ENCODE assay signal across 8 mouse cellular contexts in genomic region chr3:104674329-104675220, GRCm38 (mm10). TPM values are rescaled to one million over a fixed set of nuclear protein-coding genes. Genes with fewer than 3 reads are reported as not detected.
DNase-seq lines count a peak whose midpoint lies in the region; ATAC-seq lines count a peak whose summit lies in the region.

No protein-coding gene starts in this region.

- no peaks in the 10 kb centered on the region for H3K27me3 ChIP-seq in embryonic facial prominence, embryonic 13.5 days
- no peaks in the 10 kb centered on the region for H3K27me3 ChIP-seq in limb, embryonic 13.5 days
- no peaks in the 10 kb centered on the region for H3K27me3 ChIP-seq in neural tube, embryonic 11.5 days (ENCODE audit: control insufficient read depth, insufficient read depth, low read length)

- H3K4me2 ChIP-seq in embryonic facial prominence, embryonic 13.5 days, result peak overlapping the region; percentile 78
- H3K4me2 ChIP-seq in limb, embryonic 13.5 days (replicated peaks), result peak overlapping the region; percentile 82
- H3K4me2 ChIP-seq in neural tube, embryonic 11.5 days (ENCODE audit: low read depth), result peak overlapping the region; percentile 51

- peak overlapping the region; percentile 64 for H3K9ac ChIP-seq in embryonic facial prominence, embryonic 13.5 days
- H3K9ac ChIP-seq in limb, embryonic 13.5 days, result peak overlapping the region; percentile 59
- peak overlapping the region; percentile 52 for H3K9ac ChIP-seq in neural tube, embryonic 11.5 days (ENCODE audit: low read length)

- no peak overlapping the region for H3K27ac ChIP-seq in embryonic facial prominence, embryonic 13.5 days
- 0 out of 2 replicates have a peak overlapping the region, but pooled peaks have one; percentile 8 for H3K27ac ChIP-seq in limb, embryonic 13.5 days
- H3K27ac ChIP-seq in neural tube, embryonic 11.5 days (ENCODE audit: low read depth, low read length), result no peak overlapping the region

- H3K4me3 ChIP-seq in embryonic facial prominence, embryonic 13.5 days, result peak overlapping the region; percentile 43
- H3K4me3 ChIP-seq in limb, embryonic 13.5 days, result peak overlapping the region; percentile 46
- peak overlapping the region; percentile 30 for H3K4me3 ChIP-seq in neural tube, embryonic 11.5 days (ENCODE audit: low read depth, low read length)

- H3K36me3 ChIP-seq in embryonic facial prominence, embryonic 13.5 days, result no peaks in the 10 kb centered on the region
- H3K36me3 ChIP-seq in limb, embryonic 13.5 days, result no peaks in the 10 kb centered on the region
- no peaks in the 10 kb centered on the region for H3K36me3 ChIP-seq in neural tube, embryonic 11.5 days (ENCODE audit: control insufficient read depth, insufficient read depth, low read length)

- H3K9me3 ChIP-seq in embryonic facial prominence, embryonic 13.5 days, result no peaks in the 10 kb centered on the region
- no peaks in the 10 kb centered on the region for H3K9me3 ChIP-seq in limb, embryonic 13.5 days
- H3K9me3 ChIP-seq in neural tube, embryonic 11.5 days (ENCODE audit: control insufficient read depth, low read length), result no peaks in the 10 kb centered on the region

- WGBS in embryonic facial prominence, embryonic 13.5 days, result 16% methylated on average over 14 of the region's 14 CpGs
- WGBS in limb, embryonic 13.5 days, result 13% methylated on average over 14 of the region's 14 CpGs
- WGBS in neural tube, embryonic 11.5 days, result 19% methylated on average over 14 of the region's 14 CpGs

- ATAC-seq in embryonic facial prominence, embryonic 13.5 days (ENCODE audit: insufficient number of reproducible peaks, insufficient read depth, low FRiP score, low TSS enrichment, low read depth), result no peak
- no peak for ATAC-seq in limb, embryonic 13.5 days (ENCODE audit: low FRiP score, low read depth)
- ATAC-seq in neural tube, embryonic 11.5 days (ENCODE audit: insufficient read depth, low FRiP score, low TSS enrichment), result peak; percentile 15; the same call in 1 of the 2 replicates

- peak; percentile 12 for DNase-seq in thymus, postnatal 4 days
- DNase-seq in thymus, postnatal 0 days (ENCODE audit: low spot score), result no peak
- peak; percentile 60 for DNase-seq in heart, postnatal 4 days
- no peak for DNase-seq in neural tube, embryonic 11.5 days (ENCODE audit: low spot score)
- no peak for DNase-seq in natural killer cell, adult 2 months (ENCODE audit: low spot score in 2 of 2)
- no peak for DNase-seq in left cerebral cortex, adult 18-20 months (ENCODE audit: low spot score in 2 of 2)

- peaks cover 37% of the 10 kb centered on the region for H3K4me1 ChIP-seq in embryonic facial prominence, embryonic 13.5 days
- H3K4me1 ChIP-seq in limb, embryonic 13.5 days, result peaks cover 32% of the 10 kb centered on the region
- peaks cover 5% of the 10 kb centered on the region for H3K4me1 ChIP-seq in neural tube, embryonic 11.5 days (ENCODE audit: control insufficient read depth, insufficient read depth, low read length)

RNA-seq across cellular contexts. Expression of gene Slc16a1, which starts 36.1 kb away (rescaled TPM):
- 82.5 and 84.3 TPM in 2 replicates for polyA plus RNA-seq in thymus, postnatal 0 days (2015; fragmentation: Nextera tagmentation; extraction: Ambion mirVana)
- polyA plus RNA-seq in embryonic facial prominence, embryonic 13.5 days (2015; fragmentation: Nextera tagmentation; extraction: Ambion mirVana), result 29.6 and 33.6 TPM in 2 replicates
- total RNA-seq in heart, postnatal 4 days (2021), result 100 to 1,000 TPM; 178 to 191 TPM
- 36.3 and 38.4 TPM in 2 replicates for polyA plus RNA-seq in limb, embryonic 13.5 days (2015; fragmentation: Nextera tagmentation; extraction: Ambion mirVana)
- polyA plus RNA-seq in neural tube, embryonic 11.5 days (2014; fragmentation: Nextera tagmentation; extraction: Ambion mirVana), result 35.3 and 38.7 TPM in 2 replicates
- total RNA-seq in left cerebral cortex, adult 18-20 months (2021), result 10 to 100 TPM; 18.2 to 20.3 TPM

Comparison
In these comparisons a context has a peak if more than half of its experiments do, and no peak if none do; other contexts are left out.
1. DNase-seq: peak in thymus, postnatal 4 days (single experiment) and heart, postnatal 4 days (single experiment); none in thymus, postnatal 0 days (single experiment), neural tube, embryonic 11.5 days (single experiment), natural killer cell, adult 2 months (0 of 2) and left cerebral cortex, adult 18-20 months (0 of 2).
2. Peak in every context shown above with its lines, with median percentiles within 50 percentile points of each other: H3K4me2 ChIP-seq, H3K4me3 ChIP-seq and H3K9ac ChIP-seq.